Mouse (Mus musculus): Measurements from ENCODE around the gene Dand5. TPM values are rescaled to one million over a fixed set of nuclear protein-coding genes. Genes with fewer than 3 reads are reported as not detected.

Gene Dand5
- polyA plus RNA-seq, 1 experiment from 2014 or later, result 7.1 TPM

- peak overlapping the region; percentile 17; the same call in 1 of the 2 replicates for H3K27ac ChIP-seq (ENCODE audit: low read depth, low read length)
- 19% methylated on average over 10 of the region's 10 CpGs for WGBS
- H3K36me3 ChIP-seq (ENCODE audit: control insufficient read depth, insufficient read depth, low read length), result no peaks in the 10 kb centered on the region
- H3K9ac ChIP-seq (ENCODE audit: low read depth, low read length), result peak overlapping the region; percentile 40; the same call in 1 of the 2 replicates
- peaks cover 6% of the 10 kb centered on the region; the same call in 1 of the 2 replicates for H3K4me1 ChIP-seq (replicated peaks; ENCODE audit: control insufficient read depth, insufficient read depth, low read length)
- no peaks in the 10 kb centered on the region for H3K9me3 ChIP-seq (ENCODE audit: control insufficient read depth, low read length)
- H3K4me3 ChIP-seq (ENCODE audit: low read depth, low read length), result peak overlapping the region; percentile 20; the same call in 1 of the 2 replicates
- peaks cover 38% of the 10 kb centered on the region for H3K27me3 ChIP-seq (ENCODE audit: control insufficient read depth, insufficient read depth, low read length)
- DNase-seq (ENCODE audit: low spot score) (peak; percentile 41), ATAC-seq (ENCODE audit: low FRiP score) (peak; percentile 10)
- H3K4me2 ChIP-seq (replicated peaks; ENCODE audit: low read depth, low read length), result peak overlapping the region; percentile 24; the same call in 1 of the 2 replicates
Measured at GRCm38 (mm10) chr8:84811303-84811702, 11.3 kb downstream of the Dand5 start.

- Histone ChIP-seq H3K4me3 (ENCODE audit: low read depth, low read length) (peak overlapping the region; percentile 20; the same call in 1 of the 2 replicates), H3K9ac (ENCODE audit: low read depth, low read length) (peak overlapping the region; percentile 40; the same call in 1 of the 2 replicates), H3K9me3 (ENCODE audit: control insufficient read depth, low read length) (no peaks in the 10 kb centered on the region), H3K4me2 (replicated peaks; ENCODE audit: low read depth, low read length) (peak overlapping the region; percentile 24; the same call in 1 of the 2 replicates), H3K27ac (ENCODE audit: low read depth, low read length) (0 out of 2 replicates have a peak overlapping the region, but pooled peaks have one; percentile 1), H3K36me3 (ENCODE audit: control insufficient read depth, insufficient read depth, low read length) (no peaks in the 10 kb centered on the region), H3K27me3 (ENCODE audit: control insufficient read depth, insufficient read depth, low read length) (peaks cover 38% of the 10 kb centered on the region), H3K4me1 (replicated peaks; ENCODE audit: control insufficient read depth, insufficient read depth, low read length) (peaks cover 6% of the 10 kb centered on the region; the same call in 1 of the 2 replicates)
- ATAC-seq (ENCODE audit: low FRiP score) (peak; percentile 90), DNase-seq (ENCODE audit: low spot score) (peak; percentile 96)
- WGBS, result 1% methylated on average over 30 of the region's 32 CpGs
Measured at GRCm38 (mm10) chr8:84810896-84811295, 11.7 kb downstream of the Dand5 start.

GRCm38 (mm10) chr8:84809941-84810280, 12.7 kb downstream of the Dand5 start:
- Histone ChIP-seq H3K4me3 (ENCODE audit: low read depth, low read length) (no peak overlapping the region), H3K9me3 (ENCODE audit: control insufficient read depth, low read length) (no peaks in the 10 kb centered on the region), H3K27ac (ENCODE audit: low read depth, low read length) (no peak overlapping the region), H3K27me3 (ENCODE audit: control insufficient read depth, insufficient read depth, low read length) (peaks cover 45% of the 10 kb centered on the region), H3K9ac (ENCODE audit: low read depth, low read length) (no peak overlapping the region), H3K4me1 (replicated peaks; ENCODE audit: control insufficient read depth, insufficient read depth, low read length) (peaks cover 5% of the 10 kb centered on the region; the same call in 1 of the 2 replicates), H3K4me2 (replicated peaks; ENCODE audit: low read depth, low read length) (no peak overlapping the region), H3K36me3 (ENCODE audit: control insufficient read depth, insufficient read depth, low read length) (no peaks in the 10 kb centered on the region)
- 68% methylated on average over 5 of the region's 5 CpGs for WGBS
- ATAC-seq (ENCODE audit: low FRiP score), result no peak
- no peak for DNase-seq (ENCODE audit: low spot score)

DNA sequence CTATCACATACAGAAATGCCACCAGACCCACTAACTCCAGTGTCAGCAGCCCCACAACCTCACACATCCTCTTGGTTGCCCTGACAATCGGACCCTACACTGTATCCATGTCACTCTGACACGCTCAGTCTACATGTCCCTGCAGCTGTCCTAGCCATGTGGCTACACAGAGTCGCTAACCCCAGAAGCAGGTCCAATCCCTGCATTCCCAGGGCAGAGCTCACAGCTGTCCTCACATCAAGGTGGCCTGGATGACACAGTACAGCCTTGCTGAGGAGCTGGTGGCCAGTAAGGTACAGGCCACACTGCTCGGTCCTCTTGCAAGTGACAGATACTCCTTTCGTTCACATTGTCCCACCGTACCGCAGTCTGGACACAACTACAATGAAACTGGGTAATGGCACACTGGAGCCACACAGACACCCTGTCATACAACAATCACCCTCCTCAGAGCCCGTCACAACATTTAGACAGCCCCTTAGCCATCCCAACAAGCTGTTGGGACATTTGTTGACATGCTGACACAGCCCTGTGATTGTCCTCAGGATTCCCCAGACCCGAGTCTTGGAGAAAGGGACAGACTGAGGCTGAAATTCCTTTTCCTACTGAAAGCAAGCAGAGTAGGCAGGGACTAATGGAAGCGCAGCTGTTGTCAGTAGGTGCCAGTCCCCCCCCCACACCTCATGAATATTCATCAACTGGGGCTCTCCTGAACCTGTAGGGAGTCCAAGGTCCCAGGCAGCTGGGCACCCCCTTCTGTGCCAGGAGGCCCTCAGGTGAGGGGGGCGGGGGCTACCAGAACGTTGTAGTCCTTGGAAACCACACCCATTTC, 13.3 kb downstream of the Dand5 start:
- WGBS, result 48% methylated on average over 12 of the region's 12 CpGs
- Histone ChIP-seq H3K4me2 (replicated peaks; ENCODE audit: low read depth, low read length) (no peak overlapping the region), H3K36me3 (ENCODE audit: control insufficient read depth, insufficient read depth, low read length) (no peaks in the 10 kb centered on the region), H3K27me3 (ENCODE audit: control insufficient read depth, insufficient read depth, low read length) (peaks cover 47% of the 10 kb centered on the region), H3K27ac (ENCODE audit: low read depth, low read length) (no peak overlapping the region), H3K9ac (ENCODE audit: low read depth, low read length) (no peak overlapping the region), H3K4me3 (ENCODE audit: low read depth, low read length) (no peak overlapping the region), H3K4me1 (replicated peaks; ENCODE audit: control insufficient read depth, insufficient read depth, low read length) (no peaks in the 10 kb centered on the region), H3K9me3 (ENCODE audit: control insufficient read depth, low read length) (no peaks in the 10 kb centered on the region)
- ATAC-seq (ENCODE audit: low FRiP score) (no peak), DNase-seq (ENCODE audit: low spot score) (no peak)

- H3K4me1 ChIP-seq (replicated peaks; ENCODE audit: control insufficient read depth, insufficient read depth, low read length), result no peaks in the 10 kb centered on the region
- DNase-seq (ENCODE audit: low spot score) (no peak), ATAC-seq (ENCODE audit: low FRiP score) (no peak)
- H3K4me3 ChIP-seq (ENCODE audit: low read depth, low read length), result no peak overlapping the region
- H3K27me3 ChIP-seq (ENCODE audit: control insufficient read depth, insufficient read depth, low read length), result peaks cover 61% of the 10 kb centered on the region
- no peaks in the 10 kb centered on the region for H3K36me3 ChIP-seq (ENCODE audit: control insufficient read depth, insufficient read depth, low read length)
- H3K9ac ChIP-seq (ENCODE audit: low read depth, low read length), result no peak overlapping the region
- no peak overlapping the region for H3K4me2 ChIP-seq (replicated peaks; ENCODE audit: low read depth, low read length)
- H3K9me3 ChIP-seq (ENCODE audit: control insufficient read depth, low read length), result no peaks in the 10 kb centered on the region
- H3K27ac ChIP-seq (ENCODE audit: low read depth, low read length), result no peak overlapping the region
- 90% methylated on average over 5 of the region's 5 CpGs for WGBS
Measured at GRCm38 (mm10) chr8:84806031-84806430, 16.6 kb downstream of the Dand5 start.

DNA sequence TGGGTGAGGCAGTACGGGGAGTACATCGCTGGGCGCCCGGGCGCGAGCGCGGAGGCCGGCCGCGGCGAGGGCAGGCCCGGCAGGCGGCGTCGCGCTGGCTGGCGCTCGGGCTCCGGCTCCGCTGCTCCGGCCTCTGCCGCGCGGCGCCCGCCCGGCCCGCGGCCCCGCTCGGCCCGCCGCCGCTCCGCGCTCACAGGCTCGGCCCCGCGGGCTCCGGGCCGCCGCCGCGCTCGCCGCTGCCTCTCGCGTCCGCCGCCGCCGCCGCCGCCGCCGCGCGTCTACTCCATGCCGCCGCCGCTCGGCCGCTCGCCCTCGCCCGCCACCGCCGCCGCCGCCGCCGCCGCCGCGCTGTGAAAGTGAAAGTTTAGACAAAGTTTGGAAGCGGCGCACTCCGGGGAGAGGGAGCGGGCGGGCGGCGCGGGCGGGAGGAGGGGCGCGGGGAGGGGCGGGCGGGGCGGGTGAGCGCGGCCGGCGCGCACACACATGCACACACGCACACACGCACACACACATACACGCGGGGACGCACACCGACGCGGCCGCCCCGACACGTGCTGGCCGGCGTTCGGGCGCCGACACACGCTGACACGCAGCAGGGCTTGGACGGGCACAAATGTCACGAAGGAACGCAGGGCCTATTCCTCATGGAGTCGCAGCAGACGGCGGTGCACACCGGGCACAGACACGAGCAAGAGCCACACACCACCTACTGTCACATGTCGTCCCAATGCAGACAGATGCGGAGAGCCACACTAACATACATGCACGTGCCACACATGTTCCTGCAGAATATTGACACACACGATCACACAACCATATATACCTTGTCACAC, 22.4 kb downstream of the Dand5 start, which contains the start of gene Nfix:
Gene Nfix (minus strand): TSS at position 346 of the 833 bp plus-strand sequence.
- peak within 1 kb of the TSS; percentile 78 for H3K9ac ChIP-seq (ENCODE audit: low read depth, low read length)
- H3K27ac ChIP-seq (ENCODE audit: low read depth, low read length), result no peak within 1 kb of the TSS
- DNase-seq (ENCODE audit: low spot score) (peak; percentile 64), ATAC-seq (ENCODE audit: low FRiP score) (peak; percentile 25; the same call in 1 of the 2 replicates)
- H3K36me3 ChIP-seq (ENCODE audit: control insufficient read depth, insufficient read depth, low read length), result no peaks in the 10 kb centered on the region
- H3K4me1 ChIP-seq (replicated peaks; ENCODE audit: control insufficient read depth, insufficient read depth, low read length), result peaks cover 8% of the 10 kb centered on the region
- peaks cover 92% of the 10 kb centered on the region for H3K27me3 ChIP-seq (ENCODE audit: control insufficient read depth, insufficient read depth, low read length)
- peak within 1 kb of the TSS; percentile 47 for H3K4me3 ChIP-seq (ENCODE audit: low read depth, low read length)
- 1% methylated on average over 32 of the region's 125 CpGs for WGBS
- H3K4me2 ChIP-seq (replicated peaks; ENCODE audit: low read depth, low read length), result peak within 1 kb of the TSS; percentile 77
- H3K9me3 ChIP-seq (ENCODE audit: control insufficient read depth, low read length), result no peaks in the 10 kb centered on the region

DNA sequence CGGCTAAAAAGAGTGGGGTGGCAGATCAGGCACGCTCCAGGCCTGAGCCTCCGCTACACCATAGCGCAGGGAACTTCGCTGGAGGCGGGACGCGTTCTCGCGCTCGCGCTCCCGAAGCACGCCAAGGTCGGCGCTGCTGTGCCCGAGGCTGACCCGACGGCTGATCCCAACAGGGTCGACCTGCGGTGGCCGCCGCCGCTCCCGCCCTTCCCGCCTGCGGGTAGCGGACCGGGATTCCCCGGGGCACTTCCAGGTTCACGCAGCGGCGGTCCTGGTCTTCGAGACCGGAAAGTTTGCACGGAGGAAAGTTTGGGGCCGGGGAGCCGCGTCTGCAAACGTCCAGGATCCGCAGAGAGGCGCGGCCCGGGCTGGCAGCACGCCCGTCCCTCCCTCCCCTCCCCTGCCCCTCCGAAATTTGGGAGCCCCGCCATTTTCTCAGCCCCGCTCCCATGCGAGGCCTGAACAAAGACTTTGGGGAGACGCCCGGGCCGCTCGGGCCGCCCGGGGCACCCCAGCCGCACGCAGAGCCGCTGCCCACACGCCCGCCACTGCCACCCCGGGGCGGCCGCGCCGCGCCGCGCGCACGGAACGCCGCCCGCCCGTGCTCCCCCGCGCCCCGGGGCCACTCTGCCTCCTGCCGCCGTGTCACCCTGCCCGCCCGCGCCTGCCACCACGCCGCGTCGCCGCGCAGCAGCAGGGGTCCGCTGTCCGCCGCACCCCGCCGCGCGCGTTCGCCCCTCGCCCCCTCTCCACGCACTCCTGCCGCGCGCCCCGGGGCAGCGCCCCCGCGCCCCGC, 23.3 kb downstream of the Dand5 start:
- H3K36me3 ChIP-seq (ENCODE audit: control insufficient read depth, insufficient read depth, low read length), result no peaks in the 10 kb centered on the region
- ATAC-seq (ENCODE audit: low FRiP score) (no peak), DNase-seq (ENCODE audit: low spot score) (peak; percentile 62)
- peaks cover 8% of the 10 kb centered on the region for H3K4me1 ChIP-seq (replicated peaks; ENCODE audit: control insufficient read depth, insufficient read depth, low read length)
- peak overlapping the region; percentile 47 for H3K4me3 ChIP-seq (ENCODE audit: low read depth, low read length)
- no peaks in the 10 kb centered on the region for H3K9me3 ChIP-seq (ENCODE audit: control insufficient read depth, low read length)
- H3K27me3 ChIP-seq (ENCODE audit: control insufficient read depth, insufficient read depth, low read length), result peaks cover 90% of the 10 kb centered on the region
- WGBS, result 1% methylated on average over 77 of the region's 108 CpGs
- peak overlapping the region; percentile 77 for H3K4me2 ChIP-seq (replicated peaks; ENCODE audit: low read depth, low read length)
- H3K9ac ChIP-seq (ENCODE audit: low read depth, low read length), result peak overlapping the region; percentile 78
- no peak overlapping the region for H3K27ac ChIP-seq (ENCODE audit: low read depth, low read length)
